Mouse (Mus musculus): Measurements from ENCODE around the gene Olfr1445.

Olfr1445 gene

DNA sequence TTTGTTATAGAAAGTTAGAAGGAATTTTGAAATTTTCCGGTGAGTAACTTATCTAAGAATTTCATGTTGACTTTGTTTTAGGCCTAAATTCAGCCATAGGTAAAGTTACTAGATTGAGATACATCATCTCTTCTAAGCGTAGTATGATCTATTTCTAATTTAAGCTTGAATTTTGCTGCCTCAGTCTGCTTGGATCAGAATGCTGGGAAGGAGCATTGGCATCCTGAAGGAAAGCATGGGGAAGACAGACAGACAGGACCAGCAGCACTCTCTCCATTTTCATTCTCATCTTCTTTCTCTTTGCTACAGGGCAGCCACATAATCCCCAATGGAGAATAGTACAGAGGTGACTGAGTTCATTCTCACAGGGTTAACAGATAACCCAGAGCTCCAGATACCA lies at the start of gene Olfr1445:
TSS of gene Olfr1445 (plus strand) at position 301 of the 400 bp plus-strand sequence.
- no peak for DNase-seq (ENCODE audit: extremely low spot score, low read depth, low spot score)

DNA sequence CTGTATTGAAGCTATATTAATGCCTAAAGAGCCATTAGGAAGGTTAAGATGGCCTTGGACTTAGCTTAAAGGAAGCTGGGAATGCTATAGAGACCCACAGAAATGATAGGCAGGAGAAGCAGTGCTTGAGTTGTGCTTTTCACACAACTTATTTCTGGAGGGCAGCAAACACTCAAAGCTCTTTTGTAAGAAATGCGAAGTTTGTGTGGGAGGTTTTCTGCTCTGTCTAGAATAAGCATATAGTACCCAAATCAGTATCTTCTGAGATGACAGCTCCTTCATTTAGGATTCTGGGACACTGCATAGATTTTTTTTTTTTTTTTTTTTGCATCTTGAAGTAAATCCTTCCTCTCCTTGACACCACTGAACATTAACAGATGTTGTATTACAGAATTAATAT lies 45.1 kb upstream of the Olfr1445 start:
- no peak for DNase-seq (ENCODE audit: extremely low spot score, low read depth, low spot score)

DNA sequence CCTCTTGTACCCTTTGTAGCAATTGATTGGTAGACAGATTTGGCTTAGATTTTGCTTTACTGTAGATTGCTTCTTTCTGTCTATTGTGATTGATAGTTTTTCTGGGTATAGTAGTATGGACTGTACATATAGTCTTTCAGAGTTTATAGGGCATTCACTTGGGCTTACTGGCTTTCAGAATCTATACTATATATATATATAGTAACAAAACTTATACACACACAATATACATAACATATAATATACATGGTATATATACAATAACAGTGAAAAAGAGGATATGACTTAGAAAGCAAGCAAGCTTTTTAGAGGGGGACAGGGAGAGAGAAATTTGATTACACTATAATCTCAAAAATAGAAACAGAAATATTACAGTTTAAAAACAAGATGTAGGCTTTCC lies 37.3 kb upstream of the Olfr1445 start, which contains the start of gene Gm5244:
TSS of gene Gm5244 (plus strand) at position 301 of the 400 bp plus-strand sequence.
- no peak for DNase-seq (ENCODE audit: extremely low spot score, low read depth, low spot score)

DNA sequence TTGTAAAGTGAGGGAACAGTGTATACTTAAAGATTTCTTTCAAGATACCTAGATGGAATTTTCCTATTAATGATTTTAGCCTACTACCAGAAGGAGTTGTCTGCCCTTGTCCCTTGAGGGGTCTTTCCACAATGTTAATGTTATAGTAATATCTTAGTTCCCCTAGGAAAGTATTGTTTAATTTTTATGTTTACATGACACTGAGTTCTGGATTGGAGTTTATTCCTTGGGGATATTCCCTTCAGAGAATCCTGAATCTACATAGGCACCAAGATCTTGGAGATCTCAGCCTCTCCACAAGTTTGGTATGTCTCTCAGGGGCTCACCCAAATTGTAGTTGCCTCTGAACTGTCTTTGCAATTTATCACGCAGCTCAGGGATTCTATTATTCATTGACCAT lies 26.7 kb upstream of the Olfr1445 start, which contains the start of gene Olfr1444:
TSS of gene Olfr1444 (plus strand) at position 301 of the 400 bp plus-strand sequence.
- DNase-seq (ENCODE audit: extremely low spot score, low read depth, low spot score), result no peak

DNA sequence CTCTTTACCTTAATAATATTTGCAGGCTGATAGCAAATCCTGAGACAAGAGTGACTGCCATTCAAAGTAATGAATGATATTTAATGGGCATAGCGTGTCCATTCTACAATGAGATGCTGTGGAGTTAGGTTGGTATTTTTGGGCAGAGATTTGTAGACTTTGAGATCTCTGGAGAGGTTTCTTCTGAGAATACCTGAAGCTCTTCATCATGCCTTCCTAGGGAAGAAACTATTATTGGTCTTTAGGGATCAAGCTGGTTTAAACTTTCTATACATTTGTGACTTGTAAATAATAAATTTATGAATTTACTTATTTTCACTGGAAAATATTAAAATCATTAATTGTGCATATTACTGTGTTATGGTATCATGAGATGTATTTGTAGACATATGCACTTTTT lies 9.8 kb downstream of the Olfr1445 start, which contains the start of gene Olfr1446:
TSS of gene Olfr1446 (minus strand) at position 101 of the 400 bp plus-strand sequence.
- DNase-seq (ENCODE audit: extremely low spot score, low read depth, low spot score), result no peak

DNA sequence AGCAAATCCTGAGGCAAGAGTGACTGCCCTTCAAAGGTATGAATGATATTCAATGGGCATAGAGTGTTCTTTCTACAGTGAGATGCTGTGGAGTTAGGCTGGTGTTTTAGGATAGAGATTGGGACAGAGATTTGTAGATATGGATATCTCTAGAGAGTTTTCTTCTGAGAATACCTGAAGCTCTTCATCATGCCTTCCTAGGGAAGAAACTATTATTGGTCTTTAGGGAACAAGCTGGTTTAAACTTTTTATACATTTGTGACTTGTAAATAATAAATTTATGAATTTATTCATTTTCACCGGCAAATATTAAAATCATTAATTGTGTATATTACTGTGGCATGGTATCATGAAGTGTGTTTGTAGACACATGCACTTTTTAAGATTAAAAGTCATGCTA lies 20.0 kb downstream of the Olfr1445 start, which contains the start of gene Olfr1447:
TSS of gene Olfr1447 (minus strand) at position 101 of the 400 bp plus-strand sequence.
- DNase-seq (ENCODE audit: extremely low spot score, low read depth, low spot score), result no peak

DNA sequence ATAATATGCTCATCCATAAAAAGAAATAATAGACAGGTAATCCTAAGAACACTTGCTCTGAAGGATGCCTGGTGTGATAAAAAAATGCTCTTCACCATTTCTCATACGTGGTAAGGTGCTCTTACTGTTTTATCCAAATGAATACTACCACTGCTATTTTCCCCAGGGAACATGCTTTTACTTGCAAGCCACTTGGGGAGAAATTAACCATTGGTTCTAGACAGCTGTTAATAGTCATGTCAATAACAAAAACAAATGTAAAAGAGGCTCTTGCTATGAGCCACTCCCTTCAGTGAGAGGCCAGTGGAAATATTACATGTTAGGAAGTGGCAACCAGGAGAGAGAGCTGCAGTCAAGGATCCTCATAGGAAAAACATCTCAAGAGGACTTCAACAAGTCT lies 40.7 kb downstream of the Olfr1445 start, which contains the start of gene Olfr1448:
TSS of gene Olfr1448 (minus strand) at position 101 of the 400 bp plus-strand sequence.
- DNase-seq (ENCODE audit: extremely low spot score, low read depth, low spot score), result no peak

DNA sequence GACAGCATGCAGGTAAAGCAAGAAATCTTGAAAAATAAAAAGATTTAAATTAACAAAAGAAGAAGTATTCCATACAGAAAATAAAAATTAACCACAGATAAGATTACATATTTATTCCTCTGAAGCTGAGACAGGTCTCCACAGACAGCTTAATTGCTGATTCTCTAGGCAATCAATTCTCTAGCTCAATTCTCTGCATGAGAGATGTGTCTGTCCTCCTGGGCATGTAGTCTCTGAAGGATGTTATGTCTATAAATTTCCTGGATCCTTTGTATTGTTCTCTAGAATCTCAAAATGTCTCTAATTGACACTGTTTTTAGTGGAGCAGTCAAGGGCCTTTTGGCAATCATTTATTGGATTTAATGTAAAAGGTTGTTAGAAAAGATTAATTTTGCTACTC lies 46.9 kb downstream of the Olfr1445 start, which contains the start of gene Olfr1449:
TSS of gene Olfr1449 (plus strand) at position 301 of the 400 bp plus-strand sequence.
- no peak for DNase-seq (ENCODE audit: extremely low spot score, low read depth, low spot score)
